Mouse (Mus musculus): ENCODE results near the gene Arrdc1. TPM values are rescaled to one million over a fixed set of nuclear protein-coding genes. Genes with fewer than 3 reads are reported as not detected.
"Not testable (repeated sequence)": the region's sequence is repeated elsewhere in the genome, so short reads cannot be mapped to it uniquely, and the experiment has no call there.

Arrdc1 gene
- total RNA-seq (2021), result 1 to 10 TPM; 2.7 to 3.2 TPM
- long read RNA-seq, experiment 1, partial matches to known transcripts, result 0 of 3 reads
- long read RNA-seq, experiment 1, other reads (novel, unspliced or antisense), result 1 of 3 reads
- long read RNA-seq, experiment 2, partial matches to known transcripts, result 1 of 3 reads
- long read RNA-seq, experiment 2, other reads (novel, unspliced or antisense), result 2 of 3 reads

GRCm38 (mm10) chr2:24935057-24935796, at the start of gene Arrdc1:
TSS of gene Arrdc1 (minus strand) at chr2:24935252.
- peak; percentile 94 for DNase-seq (ENCODE audit: low spot score)

GRCm38 (mm10) chr2:24976960-24977359, 41.9 kb upstream of the Arrdc1 start:
- no peak for DNase-seq (ENCODE audit: low spot score)

- DNase-seq (ENCODE audit: low spot score), result peak; percentile 85
Measured at GRCm38 (mm10) chr2:24975704-24976297, 40.7 kb upstream of the Arrdc1 start, which contains the start of gene Pnpla7. TSS of gene Pnpla7 (plus strand) at chr2:24976033.

GRCm38 (mm10) chr2:24974906-24975703, 40.1 kb upstream of the Arrdc1 start, which contains the start of gene Mrpl41:
TSS of gene Mrpl41 (minus strand) at chr2:24975098.
- peak; percentile 96 for DNase-seq (ENCODE audit: low spot score)

GRCm38 (mm10) chr2:24974452-24974851, 39.4 kb upstream of the Arrdc1 start:
- not testable (repeated sequence) for DNase-seq (ENCODE audit: low spot score)

GRCm38 (mm10) chr2:24970386-24970785, 35.3 kb upstream of the Arrdc1 start:
- DNase-seq (ENCODE audit: low spot score), result no peak

- DNase-seq (ENCODE audit: low spot score), result peak; percentile 84
Measured at GRCm38 (mm10) chr2:24962304-24963000, 27.4 kb upstream of the Arrdc1 start, which contains the start of gene Dph7. TSS of gene Dph7 (plus strand) at chr2:24962400.

- DNase-seq (ENCODE audit: low spot score), result peak; percentile 9
Measured at GRCm38 (mm10) chr2:24960910-24961309, 25.9 kb upstream of the Arrdc1 start.

- DNase-seq (ENCODE audit: low spot score), result no peak
Measured at GRCm38 (mm10) chr2:24952537-24953055, 17.5 kb upstream of the Arrdc1 start.

GRCm38 (mm10) chr2:24950189-24950535, 15.1 kb upstream of the Arrdc1 start:
- no peak for DNase-seq (ENCODE audit: low spot score)

GRCm38 (mm10) chr2:24949421-24950188, 14.6 kb upstream of the Arrdc1 start, which contains the start of gene Zmynd19:
TSS of gene Zmynd19 (plus strand) at chr2:24949792.
- DNase-seq (ENCODE audit: low spot score), result peak; percentile 98

GRCm38 (mm10) chr2:24944304-24944703, 9.3 kb upstream of the Arrdc1 start:
- peak; percentile 45 for DNase-seq (ENCODE audit: low spot score)

- DNase-seq (ENCODE audit: low spot score), result no peak
Measured at GRCm38 (mm10) chr2:24942092-24942491, 7.0 kb upstream of the Arrdc1 start.

GRCm38 (mm10) chr2:24934441-24934963, 550 bp downstream of the Arrdc1 start:
- DNase-seq (ENCODE audit: low spot score), result no peak

- no peak for DNase-seq (ENCODE audit: low spot score)
Measured at GRCm38 (mm10) chr2:24929593-24929992, 5.5 kb downstream of the Arrdc1 start.

- no peak for DNase-seq (ENCODE audit: low spot score)
Measured at GRCm38 (mm10) chr2:24929119-24929518, 5.9 kb downstream of the Arrdc1 start.

GRCm38 (mm10) chr2:24927810-24928479, 7.1 kb downstream of the Arrdc1 start:
- peak; percentile 79 for DNase-seq (ENCODE audit: low spot score)

- no peak for DNase-seq (ENCODE audit: low spot score)
Measured at GRCm38 (mm10) chr2:24926965-24927358, 8.1 kb downstream of the Arrdc1 start.

GRCm38 (mm10) chr2:24926345-24926964, 8.6 kb downstream of the Arrdc1 start:
- DNase-seq (ENCODE audit: low spot score), result no peak

Measured in gastrocnemius, adult 18-20 months (tissue).